Mouse (Mus musculus): ENCODE data around the gene Fam57b.
"Not testable (repeated sequence)": the region's sequence is repeated elsewhere in the genome, so short reads cannot be mapped to it uniquely, and the experiment has no call there.

Gene Fam57b

DNA sequence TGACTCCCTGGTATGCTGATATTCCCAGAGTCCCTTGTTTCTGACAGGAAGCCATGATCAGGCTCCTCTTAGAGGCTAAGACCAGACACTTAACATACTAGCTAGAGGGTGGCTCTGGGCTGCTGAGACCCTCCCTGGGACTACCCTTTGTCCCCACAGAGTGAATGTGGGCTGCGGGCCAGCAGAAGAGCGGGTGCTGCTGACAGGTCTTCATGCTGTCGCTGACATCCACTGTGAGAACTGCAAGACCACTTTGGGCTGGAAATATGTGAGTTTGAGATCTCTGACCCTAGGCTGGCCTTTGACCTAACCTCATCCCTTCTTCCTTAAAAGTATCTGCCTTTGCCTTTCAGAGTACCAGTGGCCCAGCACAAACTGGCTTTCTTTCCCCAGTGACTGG, 19.3 kb upstream of the Fam57b start:
- no peak for DNase-seq (ENCODE audit: low spot score)

DNA sequence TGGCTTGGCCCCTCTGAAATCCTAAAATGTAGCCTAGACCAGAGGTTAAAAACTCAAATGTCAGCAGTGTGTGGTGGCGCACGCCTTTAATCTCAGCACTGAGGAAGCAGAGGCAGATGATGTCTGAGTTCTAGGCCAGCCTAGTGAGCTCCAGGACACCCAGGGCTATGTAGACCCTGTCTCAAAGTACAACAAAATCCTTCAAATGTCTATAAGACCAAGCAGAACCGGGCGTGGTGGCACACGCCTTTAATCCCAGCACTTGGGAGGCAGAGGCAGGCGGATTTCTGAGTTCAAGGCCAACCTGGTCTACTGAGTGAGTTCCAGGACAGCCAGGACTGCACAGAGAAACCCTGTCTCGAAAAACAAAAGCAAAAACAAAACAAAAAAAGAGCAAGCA, 18.4 kb upstream of the Fam57b start:
- not testable (repeated sequence) for DNase-seq (ENCODE audit: low spot score)

DNA sequence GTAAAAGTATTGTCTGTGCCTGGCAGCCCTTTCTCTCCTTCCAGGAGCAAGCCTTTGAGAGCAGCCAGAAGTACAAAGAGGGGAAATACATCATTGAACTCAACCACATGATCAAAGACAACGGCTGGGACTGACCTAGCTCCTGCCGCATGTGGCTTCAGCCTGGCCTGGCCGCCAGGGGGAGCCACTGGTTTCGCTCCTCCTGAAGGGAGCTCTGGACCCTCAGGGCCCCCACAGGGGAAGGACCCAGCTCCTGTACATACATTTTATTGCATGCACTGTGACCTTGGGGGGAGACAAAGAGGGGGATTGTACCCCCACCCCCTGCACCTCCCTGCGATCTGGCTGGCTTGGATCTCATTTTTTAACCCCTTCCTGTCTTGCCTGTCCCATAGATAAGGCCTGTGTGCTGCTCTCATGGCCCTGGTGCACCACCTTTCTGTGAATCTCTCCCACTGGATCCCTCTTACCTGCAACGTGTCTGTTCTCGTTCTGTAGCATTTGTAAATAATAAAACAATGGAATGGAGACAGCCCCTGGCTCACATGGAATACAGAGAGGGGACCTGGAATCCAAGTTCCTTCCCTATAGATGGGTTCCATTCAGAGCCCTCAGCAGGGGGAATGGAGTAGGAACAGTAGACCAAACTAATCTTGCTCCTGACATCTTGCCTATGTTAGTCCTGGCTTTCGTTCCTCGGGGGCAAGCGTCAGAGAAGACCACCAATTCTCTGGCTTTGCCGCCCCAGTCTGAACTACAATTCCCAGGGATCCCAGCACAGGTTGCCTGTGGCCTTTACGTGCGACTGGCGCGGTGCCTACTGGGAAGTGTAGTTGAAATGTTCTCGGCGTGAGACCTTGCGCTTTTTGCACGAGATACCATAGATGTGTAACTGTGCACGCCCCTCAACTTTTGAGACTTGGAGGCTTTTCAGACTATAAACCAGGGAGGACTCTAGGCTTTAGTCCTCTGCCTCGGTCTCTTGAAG, 17.2 kb upstream of the Fam57b start:
- DNase-seq (ENCODE audit: low spot score), result peak; percentile 94

DNA sequence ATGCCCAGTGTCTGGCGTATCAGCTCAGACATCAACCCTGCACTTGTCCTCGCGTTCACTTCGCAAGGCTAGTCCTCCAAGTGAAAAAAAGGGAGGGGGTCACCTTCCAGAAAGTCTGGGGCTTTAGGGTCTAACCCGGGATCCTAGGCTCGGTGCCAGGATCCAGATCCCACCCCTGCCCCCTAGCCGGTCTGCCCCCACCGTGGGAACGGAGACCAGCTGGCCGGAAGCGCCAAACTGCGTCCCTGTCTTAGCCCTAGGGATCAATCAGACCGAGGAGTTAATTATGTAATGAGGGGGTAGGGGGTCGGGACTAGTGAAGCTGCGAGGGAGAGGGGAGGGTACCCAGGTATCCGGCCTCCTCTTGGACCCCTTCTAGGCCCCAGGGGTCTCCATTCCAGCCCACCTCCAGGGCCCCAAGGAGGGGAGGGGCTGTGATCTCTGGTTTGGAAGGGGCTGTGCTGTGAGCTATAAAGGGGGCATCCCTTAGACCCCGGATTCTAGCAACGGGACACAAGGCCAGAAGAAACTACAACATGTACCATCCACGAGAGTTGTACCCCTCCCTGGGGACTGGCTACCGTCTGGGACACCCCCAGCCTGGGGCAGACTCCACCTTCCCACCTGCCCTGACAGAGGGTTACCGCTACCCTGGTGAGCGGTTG, 16.4 kb upstream of the Fam57b start, which contains the start of gene Tbx6:
Gene Tbx6 (plus strand): TSS at position 513 of the 665 bp plus-strand sequence.
- no peak for DNase-seq (ENCODE audit: low spot score)

DNA sequence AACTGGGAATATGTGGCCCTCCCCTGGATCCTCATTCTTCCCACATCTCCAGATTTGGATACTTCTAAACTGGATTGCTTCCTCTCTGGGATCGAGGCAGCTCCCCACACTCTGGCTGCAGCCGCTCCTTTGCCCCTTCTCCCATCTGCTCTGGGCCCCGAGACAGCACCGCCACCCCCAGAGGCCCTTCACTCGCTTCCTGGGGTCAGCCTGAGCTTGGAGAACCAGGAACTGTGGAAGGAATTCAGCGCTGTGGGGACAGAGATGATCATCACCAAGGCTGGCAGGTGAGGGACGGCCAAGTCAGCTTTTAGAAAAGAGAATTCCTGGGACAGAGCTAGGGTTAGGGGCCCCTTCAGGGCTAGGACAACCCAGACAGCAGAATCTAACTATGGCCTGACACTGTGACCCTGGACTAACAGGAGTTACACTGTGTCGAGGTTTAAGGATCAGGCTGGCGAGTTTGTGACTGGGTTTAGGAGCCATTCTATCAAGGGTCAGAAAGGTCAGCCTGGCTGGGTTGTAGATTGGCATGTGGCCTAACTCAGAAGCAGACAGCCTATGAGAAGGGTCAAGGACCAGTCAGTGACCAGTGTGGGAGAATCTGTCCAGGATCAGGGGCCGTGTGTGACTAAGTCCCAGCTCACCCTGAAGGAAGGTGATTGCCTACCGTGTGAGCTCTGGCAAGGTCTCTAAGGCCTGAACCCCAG, 15.7 kb upstream of the Fam57b start:
- DNase-seq (ENCODE audit: low spot score), result no peak

DNA sequence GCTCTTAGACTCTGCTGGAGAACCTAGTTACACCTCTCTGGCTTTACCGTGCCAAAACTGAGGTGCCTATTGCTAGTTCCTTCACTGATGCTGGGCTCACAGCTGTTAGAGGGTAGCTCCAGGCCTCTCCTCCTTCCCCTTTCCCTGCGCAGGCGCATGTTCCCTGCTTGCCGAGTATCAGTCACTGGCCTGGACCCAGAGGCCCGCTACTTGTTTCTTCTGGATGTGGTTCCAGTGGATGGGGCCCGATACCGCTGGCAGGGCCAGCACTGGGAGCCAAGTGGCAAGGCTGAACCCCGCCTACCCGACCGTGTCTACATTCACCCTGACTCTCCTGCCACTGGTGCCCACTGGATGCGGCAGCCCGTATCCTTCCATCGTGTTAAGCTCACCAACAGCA, 14.8 kb upstream of the Fam57b start:
- DNase-seq (ENCODE audit: low spot score), result no peak

DNA sequence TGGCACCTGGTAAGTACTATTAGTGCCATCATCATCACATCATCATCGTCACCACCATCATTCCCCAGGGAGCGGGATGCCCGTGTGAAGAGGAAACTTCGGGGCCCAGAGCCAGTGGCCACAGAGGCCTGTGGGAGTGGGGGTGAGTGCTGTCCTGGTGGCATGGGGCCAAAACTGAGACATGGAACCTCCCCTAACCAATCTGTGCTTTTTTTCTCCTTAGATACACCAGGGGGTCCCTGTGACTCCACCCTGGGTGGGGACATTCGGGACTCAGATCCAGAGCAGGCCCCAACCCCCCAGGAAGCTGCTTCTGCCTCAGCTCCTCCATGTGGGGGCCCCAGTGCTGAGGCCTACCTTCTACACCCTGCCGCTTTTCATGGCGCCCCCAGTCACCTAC, 13.0 kb upstream of the Fam57b start:
- no peak for DNase-seq (ENCODE audit: low spot score)

DNA sequence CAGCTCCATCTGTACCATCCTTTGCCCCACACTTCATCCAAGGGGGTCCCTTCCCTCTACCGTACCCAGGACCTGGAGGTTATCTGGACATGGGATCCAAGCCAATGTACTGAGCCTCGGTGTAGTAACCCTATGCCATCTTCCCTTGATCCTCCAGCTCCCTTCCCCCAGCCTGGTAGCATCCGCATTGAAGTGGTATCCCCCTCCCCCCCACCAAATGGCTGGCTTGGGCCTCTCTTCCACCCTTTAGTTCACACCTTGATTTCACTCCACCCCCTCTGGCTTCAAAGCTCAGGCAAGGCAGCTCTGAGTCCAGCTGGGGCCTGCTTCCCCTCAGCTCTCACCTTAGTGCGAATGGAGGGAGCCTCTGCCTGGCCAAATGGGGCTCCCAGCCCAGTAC, 12.4 kb upstream of the Fam57b start:
- no peak for DNase-seq (ENCODE audit: low spot score)

DNA sequence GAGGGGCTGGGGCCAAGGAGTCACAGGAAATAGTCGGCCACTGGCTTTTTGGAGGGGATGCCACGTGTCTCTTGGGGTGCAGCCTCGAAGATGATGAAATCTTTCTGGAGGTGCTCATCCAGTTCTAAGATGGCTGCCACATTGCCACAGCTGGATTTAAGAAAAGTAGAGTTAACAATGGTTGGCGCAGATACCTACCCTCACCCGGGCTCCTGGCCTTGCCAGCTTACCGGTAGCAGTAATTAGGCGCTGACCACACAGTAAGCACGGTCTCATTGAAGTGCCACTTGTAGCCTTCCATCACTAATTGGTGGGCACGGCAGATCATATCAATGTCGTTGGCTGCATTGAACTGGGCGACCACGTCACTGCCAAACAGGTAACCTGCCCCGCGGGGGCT, 11.3 kb upstream of the Fam57b start:
- DNase-seq (ENCODE audit: low spot score), result no peak

DNA sequence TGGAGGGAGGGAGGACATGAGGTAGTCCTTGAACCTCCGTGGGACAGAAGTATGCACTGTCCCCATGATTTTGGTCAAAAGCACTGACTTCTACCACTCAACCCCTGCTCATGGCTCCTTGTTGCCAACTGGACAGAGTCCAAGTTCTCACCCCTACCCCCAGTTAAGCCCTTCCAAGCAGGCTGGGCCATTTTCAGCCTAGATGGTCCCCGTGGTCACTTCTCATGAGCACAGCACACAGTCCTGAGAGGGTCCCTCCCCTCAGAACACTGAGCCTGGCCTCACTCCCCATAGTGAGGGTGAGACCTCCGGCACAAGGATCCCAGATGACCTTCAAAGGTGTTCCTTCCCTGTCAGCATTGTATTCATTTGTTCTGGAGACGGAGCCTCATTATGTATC, 8.3 kb upstream of the Fam57b start:
- DNase-seq (ENCODE audit: low spot score), result no peak

DNA sequence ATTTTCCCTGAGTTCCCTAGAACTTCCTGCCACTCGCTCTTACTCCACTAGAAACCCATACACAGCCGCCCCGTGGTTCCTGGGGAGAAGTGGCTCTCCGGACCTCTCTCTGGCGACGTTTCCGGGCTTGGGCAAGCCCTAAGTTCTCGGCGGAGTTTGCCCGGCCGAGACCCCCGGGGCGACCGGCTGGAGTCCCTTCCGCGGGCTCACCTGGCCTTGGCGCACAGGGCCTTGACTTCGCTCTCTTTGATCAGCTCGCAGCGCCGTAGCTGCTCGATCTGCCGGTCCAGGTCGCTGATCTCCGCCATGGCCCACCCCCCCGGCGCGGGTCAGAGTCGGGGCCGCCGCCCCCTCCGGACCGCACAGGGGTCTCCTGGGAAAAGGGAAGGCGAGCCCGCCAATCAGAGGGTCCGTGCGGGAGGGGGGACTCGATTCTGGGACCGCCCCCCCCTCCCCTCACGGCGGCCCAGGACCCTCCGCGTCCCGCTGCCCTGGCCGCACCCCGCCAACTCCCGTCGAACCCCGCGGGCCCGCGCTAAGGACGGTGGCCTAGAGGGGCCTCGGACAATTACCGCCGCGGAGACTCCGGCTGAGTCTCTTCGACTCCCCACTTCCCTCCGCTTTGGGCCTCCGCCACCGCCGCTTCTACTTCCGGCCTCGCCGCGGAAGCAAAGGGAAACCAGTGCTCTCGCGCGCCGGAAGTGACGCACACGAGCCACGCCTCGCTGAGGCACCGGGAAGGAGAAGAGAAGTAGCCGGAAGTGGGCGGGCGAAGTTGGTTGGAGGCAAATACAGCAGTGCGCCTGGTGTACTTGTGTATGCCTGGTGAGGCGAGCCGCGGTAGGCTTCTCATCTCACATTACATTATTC, 5.4 kb upstream of the Fam57b start, which contains the start of gene Ppp4c:
Gene Ppp4c (minus strand): TSS at position 646 of the 870 bp plus-strand sequence.
- DNase-seq (ENCODE audit: low spot score), result peak; percentile 99

DNA sequence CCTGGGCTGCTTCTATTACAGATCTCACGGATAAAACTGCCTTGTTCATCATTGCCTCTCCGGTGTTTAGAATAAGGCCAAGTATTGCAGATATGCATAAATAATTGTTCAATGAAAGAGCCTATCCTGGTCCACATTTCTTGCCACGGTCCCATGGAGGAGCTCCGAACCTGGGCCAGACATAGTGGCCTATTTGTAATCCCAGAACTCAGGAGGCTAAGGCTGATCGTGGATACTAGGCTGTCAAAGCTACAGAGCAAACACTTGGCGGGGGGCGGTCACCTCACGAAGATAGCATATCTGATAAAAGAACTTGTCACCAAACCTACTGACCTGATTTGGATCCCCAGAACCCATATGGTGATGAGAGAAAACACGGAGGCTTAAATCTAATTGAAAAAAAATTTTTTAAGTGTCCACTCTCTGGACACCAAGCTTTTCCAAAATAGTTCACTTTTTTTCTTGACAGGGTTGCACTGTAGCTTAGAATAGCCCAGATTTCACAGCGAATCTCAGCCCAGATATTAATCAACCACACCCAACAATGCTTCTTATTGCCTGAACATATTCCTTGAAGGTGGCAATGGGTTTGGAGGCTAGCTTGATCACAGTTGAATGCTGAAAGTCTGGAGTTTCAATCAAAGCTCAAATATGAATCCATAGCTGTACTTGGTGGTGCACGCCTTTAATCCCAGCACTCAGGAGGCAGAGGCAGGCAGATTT, 4.6 kb upstream of the Fam57b start:
- DNase-seq (ENCODE audit: low spot score), result no peak

DNA sequence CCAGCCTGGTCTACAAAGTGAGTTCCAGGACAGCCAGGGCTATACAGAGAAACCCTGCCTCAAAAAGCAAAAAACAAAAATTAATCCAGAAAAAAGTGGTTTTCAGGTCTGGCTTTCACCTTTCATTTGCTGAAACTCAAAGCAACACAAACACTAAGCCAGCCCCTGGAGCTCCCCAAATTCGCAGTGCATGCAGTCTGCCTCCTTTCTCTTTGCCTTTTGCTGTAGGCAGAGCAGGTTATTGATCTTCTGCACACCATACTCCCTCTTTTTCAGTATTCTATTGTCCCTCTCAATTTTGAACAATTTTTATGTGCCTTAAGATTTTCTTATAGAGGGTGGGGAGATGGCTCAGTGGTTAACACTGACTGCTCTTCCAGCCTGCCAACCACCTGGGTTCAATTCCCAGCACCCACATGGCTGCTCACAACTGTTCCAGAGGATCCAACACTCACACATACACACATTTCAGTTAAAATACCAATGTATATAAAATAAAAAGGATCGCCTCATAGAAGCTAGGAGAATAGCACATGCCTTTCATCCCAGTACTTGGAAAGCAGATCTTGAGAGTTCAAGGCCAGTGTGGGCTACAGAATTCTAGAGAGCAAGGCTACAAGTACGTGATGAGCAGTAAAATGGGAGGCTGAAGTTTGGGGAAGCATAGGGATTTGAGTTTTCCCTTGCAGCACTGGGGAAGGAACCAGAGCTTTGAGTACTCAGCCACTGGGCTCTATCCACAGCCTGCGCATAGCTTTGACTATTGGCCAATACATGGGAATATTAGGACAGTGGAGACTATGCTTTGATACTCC, 3.8 kb upstream of the Fam57b start:
- no peak for DNase-seq (ENCODE audit: low spot score)

DNA sequence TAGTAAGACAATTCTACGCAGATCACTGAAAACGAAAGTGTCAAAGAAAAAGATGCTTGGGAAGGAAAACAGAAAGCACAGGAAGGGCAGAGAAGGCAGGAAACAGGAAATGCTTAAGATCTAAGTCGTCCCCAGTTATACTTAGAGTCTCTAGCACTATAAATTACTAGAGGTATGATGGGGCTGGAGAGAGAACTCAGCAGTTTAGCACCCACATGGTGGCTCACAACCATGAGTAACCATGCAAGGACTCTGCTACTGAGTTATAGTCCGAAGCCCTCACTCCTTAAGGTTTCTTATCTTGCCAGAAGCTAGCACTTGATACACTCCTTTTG, 3.2 kb upstream of the Fam57b start:
- DNase-seq (ENCODE audit: low spot score), result no peak

DNA sequence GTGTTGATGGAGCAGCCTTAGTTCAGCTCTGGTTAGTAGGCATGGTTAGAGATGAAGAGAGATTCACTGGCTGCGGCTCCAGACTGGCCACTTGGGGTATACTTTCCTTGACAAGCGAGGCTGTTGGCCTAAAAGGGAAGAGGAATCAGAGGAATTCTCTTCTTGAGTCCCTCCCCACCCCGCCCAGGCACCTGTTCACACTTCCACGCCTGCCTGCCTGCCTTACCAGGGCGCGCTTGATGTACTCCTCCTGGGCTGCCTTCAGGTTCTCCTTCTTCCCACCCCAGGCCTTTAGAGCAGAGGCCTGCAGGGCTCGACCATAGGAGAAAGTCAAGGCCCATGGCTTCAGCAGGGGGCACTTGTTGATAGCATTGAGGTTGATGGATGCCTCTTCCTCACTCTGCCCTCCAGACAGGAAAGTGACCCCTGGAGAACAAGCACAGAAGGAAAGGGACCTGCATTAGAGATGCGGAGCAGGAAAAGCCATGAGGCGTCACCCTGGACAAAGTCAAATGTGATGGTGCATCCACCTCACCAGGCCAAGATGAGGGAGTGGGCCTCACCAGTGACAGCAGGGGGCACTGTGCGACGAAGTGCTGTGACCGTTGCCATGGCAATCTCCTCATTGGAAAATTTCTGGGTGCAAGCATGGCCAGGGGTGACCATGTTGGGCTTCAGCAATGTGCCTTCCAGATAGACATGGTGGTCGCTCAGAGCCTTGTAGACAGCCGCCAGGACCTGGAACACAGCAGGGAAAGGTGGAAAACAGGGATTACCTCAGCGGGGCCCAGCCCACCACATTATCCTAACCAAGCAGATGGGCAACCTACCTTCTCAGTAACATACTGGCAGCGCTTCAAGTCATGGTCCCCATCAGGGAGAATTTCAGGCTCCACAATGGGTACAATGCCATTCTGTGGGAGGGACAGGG, 1.8 kb upstream of the Fam57b start:
- DNase-seq (ENCODE audit: low spot score), result no peak

DNA sequence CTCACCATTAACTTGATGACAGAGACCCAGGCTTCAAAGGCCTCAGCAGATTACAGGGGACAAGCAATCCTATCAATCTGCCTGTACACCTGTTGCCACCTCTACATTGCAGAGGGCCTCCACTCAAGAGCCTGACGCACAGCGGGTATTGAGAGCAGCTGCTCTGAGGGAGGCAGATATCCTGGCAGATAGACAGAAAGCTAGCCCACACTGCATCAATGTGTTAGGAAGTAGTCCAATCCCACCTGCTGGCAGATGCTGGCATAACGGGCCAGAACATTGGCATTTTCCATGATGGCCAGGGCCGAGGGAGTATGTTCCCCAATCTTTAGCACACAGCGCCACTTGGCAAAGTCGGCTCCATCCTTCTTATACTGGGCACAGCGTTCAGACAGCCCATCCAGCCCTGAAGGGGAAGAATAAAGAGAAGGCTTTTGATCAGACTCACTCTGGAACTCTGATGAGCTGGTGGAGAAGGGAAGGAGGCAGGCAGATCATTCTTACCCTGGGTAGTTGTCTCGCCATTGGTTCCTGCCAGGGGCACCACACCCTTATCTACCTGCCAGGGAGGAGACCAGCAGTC, 1.0 kb upstream of the Fam57b start:
- DNase-seq (ENCODE audit: low spot score), result no peak

DNA sequence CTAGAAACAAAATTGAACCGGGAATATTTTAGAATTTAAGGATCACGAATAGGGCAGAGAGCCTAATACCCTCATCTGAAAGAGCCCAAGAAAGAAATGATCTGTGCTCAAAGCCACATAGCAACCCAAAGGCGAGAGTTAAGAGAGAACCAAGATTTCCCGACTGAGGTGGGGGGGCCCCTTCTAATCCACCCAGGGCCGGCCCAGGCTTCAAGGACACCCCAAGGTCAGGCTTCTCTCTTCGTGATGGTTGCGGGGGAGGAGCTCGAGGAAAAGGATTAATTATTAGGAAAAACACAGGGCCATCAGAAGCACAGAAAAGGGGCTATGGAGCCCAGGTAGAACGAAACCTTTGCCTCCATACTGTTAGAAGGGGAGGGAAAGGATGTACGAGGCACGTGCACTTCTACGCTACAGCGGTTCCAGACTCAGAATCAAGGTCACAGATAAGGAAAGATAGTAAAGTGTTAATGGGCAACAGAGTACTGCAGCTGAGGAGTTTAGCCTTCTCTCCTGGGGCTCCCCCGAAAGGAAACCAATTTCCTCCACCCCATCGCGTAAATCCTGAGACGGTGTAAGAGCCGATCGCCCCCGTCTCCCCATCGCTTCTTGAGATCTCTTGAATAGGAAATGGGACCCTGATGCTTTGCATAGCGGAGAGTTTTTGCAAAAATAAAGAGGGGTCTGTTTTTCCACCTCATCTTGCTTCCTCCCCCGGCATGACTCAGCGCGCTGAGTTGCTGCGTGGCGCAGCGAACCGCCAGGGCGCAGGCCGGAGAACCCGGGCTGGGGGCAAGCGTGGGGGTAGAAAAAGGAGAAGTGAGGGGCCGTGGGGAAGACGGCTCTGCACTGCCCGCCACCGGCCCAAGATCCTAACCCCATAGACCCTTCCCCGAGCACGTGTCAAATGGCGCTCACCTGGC, 920 bp downstream of the Fam57b start:
- no peak for DNase-seq (ENCODE audit: low spot score)
